Mouse (Mus musculus): ENCODE data around the gene Atp4a.

DNA sequence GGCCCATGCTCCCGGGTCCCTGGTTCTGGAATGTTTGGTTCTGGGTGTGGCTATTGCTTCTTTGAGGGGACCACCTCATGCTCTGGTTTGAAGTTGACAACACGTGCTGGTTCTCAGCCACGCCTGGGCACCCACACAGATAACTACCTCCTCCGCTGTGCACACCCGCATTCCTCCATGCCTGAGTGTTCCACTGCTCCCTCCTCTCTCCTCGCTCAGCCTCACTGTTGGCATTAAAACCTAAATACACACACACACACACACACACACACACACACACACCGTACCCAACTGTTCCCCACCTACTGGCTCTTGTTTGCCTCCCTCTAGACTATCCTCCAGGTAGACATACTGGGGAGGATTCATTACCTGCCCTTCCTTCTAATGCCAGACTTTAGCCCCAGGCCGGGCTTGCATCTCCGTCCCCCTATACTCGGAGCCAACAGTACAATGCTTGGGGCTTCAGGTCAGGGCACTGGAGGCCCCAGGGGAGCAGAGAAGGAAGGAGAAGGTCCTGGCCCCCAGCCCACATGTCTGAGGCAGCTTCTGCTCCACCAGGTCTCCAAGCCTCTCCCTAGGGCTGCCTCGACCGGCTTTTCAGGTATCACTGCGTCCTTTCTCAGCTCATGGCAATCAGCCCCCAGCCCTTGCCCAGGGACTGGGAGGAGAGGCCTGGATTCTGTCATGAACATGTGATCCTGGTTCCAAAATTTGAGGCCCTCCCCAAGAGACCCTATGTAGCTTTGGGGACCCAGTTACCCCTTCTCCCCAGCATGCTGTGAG lies 38.0 kb downstream of the Atp4a start:
- TF ChIP-seq CTCF (IDR thresholded peaks at IDR 0.05; ENCODE audit: low read depth), result no peak
- no peak for TF ChIP-seq EP300 (IDR thresholded peaks at IDR 0.05; ENCODE audit: low read depth)
